Mouse (Mus musculus): ENCODE results near the gene Rnf123. TPM values are rescaled to one million over a fixed set of nuclear protein-coding genes. Genes with fewer than 3 reads are reported as not detected.
A peak's percentile ranks its signal among the peaks of the same experiment; 100 is the strongest.
"Not testable (repeated sequence)": the region's sequence is repeated elsewhere in the genome, so short reads cannot be mapped to it uniquely, and the experiment has no call there.

Rnf123 gene
- total RNA-seq, 2 experiments from 2014 or later: 84.9 to 86.8 TPM

- no peak for DNase-seq (ENCODE audit: low spot score in 2 of 2)
Measured at GRCm38 (mm10) chr9:108046582-108046981, 36.6 kb downstream of the Rnf123 start.

GRCm38 (mm10) chr9:108044751-108045492 lies 38.2 kb downstream of the Rnf123 start:
- DNase-seq (ENCODE audit: low spot score in 2 of 2): no peak

DNA sequence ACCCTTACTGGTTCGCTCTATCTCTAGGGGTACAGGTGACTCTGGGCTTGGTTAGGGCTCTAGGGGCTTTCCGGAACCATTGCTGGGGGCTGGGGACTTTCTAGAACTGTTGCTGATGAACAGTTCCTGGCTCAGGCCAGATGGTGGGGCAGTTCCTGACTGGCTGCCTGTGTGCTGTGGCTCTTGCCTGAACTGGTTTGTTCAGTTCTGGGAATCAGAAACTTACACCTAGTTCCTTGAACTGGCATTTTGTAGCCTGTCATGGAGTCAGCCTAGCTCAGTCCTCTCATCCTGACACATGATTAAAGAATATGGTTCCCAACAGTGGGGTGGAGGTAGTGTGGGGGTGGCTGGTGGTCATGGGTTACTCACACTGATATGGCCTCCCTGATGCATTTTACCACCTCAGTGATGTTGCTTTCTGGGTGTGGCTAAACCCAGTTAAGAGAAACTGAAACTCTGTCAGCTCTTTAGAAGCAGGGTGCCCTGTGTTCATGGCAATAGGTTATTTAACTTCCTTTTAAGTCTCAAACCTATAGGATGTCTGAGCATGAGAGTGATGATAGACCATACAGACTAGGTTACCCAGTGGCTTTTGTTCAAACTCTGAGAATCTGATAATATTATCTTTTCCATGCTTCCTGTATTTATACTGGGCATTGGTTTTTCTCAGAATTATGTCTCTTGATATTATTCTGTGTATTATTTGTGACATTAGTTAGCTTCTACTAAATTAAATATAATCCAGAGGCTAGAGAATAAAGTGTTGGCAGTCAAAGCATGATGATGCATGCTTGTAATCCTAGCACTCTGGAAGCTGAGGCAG lies 47.6 kb downstream of the Rnf123 start:
- no peak for DNase-seq (ENCODE audit: low spot score in 2 of 2)

- no peak for DNase-seq (ENCODE audit: low spot score in 2 of 2)
Measured at GRCm38 (mm10) chr9:108032126-108032525, 51.0 kb downstream of the Rnf123 start.

DNA sequence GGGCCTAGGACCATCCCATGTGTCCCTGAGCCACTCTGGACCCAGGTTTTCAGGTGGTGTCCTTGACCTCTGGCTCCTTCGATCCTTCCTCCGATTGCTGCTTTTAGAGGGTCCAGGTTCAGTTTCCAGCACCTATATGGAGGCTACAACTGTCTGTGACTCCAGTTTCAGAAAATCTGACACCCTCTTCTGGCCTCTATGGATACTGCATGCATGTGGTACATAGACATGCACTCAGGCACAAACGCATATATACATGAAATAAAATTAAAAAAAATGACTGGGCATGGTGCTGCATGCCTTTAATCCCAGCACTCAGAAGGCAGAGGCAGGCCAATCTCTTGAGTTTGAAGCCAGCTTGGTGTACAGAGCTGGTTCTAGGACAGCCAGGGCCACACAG lies 55.3 kb downstream of the Rnf123 start:
- DNase-seq (ENCODE audit: low spot score in 2 of 2): no peak

DNA sequence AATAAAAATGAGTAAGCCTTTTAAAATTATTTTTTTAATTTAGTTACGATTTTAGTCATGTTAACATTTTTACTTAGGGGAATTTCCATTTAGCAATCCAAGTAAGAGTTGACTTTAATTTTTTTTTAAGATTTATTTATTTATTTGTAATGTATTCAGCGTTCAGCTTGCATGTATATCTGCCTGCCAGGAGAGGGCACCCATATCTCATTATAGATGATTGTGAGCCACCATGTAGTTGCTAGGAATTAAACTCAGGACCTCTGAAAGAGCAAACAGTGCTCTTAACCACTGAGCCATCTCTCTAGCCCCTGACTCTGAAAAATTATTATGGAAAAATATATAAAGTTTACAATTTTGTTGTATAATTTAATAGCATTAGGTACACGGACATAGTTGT lies 56.6 kb downstream of the Rnf123 start:
- DNase-seq (ENCODE audit: low spot score in 2 of 2): no peak

DNA sequence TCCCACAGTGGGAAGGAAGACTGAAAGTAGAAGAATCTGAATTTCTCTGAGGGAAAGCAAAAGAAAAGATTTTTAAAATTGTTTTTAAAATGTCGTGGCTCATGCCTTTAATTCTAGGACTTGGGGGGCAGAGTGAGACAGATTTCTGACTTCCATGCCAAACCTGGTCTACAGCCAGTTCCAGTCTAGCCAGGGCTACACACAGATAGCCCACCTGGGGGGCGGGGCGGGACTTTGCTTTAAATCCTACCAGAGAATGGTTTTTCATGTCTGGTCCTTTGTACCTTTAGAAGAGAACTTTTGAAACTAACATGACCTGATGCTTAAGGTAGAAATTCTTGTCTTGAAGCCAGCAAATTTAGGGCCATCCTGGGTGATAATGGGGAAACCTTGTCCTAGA lies 59.9 kb downstream of the Rnf123 start:
- DNase-seq (ENCODE audit: low spot score in 2 of 2): no peak

DNA sequence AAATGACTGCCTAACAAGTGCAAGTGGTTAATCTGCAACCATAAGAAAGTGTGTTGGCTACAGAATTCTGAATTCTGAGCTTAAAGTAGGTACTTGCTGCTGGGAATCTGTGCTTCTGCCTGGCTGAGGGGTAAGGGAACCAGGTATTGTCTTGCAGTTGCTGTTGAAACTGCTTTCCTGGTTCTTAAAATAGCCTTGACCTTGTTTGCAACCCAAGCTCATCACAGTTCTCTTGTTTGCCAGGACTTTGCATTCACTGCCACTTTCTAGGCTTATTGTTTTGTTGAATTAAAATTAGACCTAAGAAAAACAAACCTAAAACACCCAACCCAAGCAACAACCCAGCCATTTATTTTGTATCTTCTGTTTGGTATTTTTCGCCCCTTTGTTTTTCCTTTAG lies 62.4 kb downstream of the Rnf123 start:
- DNase-seq (ENCODE audit: low spot score in 2 of 2): no peak

DNA sequence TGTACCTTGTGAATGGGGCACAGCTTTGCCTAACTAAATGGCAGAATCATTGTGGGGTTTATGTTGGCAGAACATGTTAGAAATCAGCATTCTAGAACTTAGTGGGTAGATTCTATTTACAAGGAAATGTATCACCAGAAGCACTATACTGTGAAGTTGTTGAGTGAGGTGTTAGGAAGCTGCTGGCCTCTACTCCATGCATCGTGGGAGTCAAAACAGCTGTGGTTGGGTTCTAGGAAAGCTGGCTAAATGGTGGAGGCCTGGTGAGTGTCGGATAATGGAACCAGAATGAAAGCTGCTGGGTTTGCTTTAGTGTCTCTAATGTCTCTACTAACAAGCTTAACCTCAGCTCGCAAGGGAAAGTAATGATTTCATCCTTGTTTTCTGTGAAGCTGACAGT lies 66.0 kb downstream of the Rnf123 start:
- DNase-seq (ENCODE audit: low spot score in 2 of 2): no peak

DNA sequence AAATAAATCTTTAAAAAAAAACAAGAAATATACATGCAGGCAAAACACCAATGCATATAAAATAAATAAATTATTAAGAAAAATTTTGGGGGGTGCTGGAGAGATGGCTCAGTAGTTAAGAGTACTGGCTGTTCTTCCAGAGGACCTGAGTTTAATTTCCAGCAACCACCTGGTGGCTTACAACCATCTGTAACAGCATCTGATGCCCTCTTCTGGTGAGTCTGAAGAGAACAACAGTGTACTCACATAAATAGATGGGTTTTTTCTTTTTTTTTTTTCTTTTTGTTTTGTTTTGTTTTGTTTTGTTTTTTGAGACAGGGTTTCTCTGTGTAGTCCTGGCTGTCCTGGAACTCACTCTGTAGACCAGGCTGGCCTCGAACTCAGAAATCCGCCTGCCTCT lies 69.6 kb downstream of the Rnf123 start:
- DNase-seq (ENCODE audit: low spot score in 2 of 2): not testable (repeated sequence)

DNA sequence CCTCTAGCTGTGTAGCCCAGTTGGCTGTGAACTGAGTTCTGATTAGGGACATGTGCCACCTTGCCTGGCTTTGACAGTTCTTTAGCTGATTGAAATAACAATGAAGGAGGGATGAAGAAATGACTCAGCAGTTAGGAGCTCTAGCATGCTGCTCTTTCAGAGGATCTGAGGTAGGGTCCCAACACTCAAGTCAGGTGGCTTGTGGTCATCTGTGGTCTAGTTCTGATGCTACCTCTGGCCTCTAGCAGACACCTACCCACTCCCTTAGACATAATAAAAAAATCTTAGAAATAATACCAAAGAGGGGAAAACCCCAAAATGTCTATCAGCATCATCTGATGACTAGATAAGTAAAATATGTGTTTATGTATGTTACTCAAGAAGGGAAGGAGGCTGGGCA lies 72.8 kb downstream of the Rnf123 start:
- no peak for DNase-seq (ENCODE audit: low spot score in 2 of 2)

DNA sequence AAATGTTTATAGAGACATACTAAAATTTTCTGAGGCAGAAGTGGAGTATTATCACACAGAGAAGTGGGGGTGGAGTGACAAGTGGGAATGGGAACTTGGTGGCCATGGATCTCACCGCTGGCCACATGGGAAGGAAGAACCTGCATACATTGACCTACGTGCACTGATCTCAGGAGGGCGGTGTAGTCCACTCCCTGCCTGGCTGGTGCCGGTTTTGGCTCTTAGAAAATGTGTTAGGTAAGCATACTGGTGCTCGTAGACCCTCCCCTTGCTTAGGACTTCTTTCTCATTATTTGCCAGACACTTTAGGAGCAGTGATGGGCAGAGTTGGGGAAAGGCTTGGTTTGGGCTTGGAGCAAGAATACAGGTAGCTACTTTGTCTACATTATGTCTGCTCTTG lies 75.1 kb downstream of the Rnf123 start:
- DNase-seq (ENCODE audit: low spot score in 2 of 2): no peak

DNA sequence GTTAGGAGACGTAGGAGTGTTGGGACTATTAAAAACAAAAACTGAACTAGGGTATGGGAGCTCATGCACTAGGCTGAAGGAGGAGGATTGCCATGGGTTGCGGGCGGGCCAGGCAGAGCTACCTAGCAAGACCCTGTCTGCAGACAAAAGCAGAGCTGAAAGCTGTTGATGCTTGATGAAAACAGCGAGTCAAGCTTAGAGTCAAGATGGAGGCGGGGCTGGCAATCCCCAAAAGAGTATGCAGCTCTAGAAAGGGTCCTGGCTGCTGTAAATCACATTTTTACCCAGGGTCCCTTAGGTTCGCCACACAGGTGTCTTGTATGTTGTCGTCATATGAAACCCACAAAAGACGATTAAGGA lies 79.6 kb downstream of the Rnf123 start:
- peak in 1 of 2 experiments; percentile 17 for DNase-seq (ENCODE audit: low spot score in 2 of 2)

DNA sequence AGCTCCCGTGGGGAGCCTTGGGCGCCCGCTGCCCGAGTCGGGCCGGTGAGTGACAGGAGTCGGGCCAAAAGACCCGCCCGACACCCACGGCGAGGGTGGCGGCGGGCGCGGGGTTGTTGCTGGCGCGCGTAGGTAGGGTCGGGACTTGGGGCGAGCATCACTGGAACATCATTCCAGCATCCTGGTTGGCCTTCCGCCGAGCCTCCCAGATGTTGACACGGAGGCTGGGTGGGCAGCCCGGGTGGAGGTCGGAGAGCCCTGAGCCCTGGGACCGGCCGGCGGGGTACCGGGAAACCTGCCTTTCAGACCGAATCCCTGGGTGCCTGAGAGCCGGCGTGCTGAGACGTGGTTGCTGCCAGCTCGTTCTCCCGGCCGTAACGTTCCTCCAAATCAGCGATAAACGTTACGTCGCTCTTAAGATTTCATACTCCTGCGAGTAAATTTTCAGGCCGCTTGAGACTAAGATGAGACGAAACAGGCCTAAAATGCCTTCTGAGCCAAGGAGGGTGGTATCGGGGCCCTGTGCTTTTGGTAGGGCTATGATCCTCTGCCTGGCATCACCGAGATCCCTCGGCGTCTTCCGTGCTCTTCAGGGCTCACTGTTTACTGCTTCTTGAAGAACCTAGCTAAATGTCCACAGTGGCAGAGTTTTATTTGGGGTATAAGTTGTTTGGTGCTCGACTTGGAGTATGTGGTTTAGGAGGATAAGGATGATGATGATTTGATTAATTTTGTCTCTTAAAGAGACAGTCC lies 80.2 kb downstream of the Rnf123 start:
- no peak for DNase-seq (ENCODE audit: low spot score in 2 of 2)

DNA sequence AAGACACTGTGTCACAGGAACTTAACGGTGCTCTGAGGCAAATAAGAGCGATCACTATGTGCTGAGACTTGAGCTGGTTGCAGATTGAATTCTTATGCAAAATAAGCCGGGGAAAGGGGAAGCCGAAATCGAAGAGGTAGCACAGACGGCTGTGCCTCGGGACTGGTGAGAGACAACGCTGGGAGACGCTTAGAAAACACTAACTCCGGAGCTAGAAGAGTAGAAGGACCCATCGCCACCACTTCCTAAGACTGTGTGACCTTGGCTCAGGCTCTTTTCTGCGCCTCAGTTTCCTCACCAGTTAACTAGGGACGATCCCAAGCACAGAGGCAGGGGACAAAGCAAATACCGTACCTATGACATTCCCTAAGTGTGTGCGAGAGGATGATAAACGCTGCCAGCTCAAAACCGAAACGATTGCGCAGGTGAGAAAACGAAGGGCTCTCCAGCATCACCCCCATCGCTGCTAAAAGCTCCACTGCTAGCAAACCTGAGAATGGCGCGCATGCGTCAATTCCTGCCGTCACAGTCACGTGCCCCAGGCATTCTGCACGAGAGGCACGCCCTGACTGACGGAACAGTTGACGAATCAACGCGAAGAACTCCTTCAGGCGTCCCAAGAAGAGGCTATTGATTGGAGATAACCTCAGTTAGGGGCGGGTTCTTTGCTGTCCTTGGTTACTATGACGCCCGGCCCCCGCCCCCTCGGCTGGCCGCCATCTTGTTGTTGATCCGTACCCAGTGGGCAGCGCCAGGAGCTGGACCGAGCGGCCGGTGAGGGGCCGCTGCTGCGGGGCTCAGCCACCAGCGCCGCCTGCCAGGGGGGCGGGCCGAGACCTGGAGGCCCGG lies 81.0 kb downstream of the Rnf123 start, which contains the start of gene Ip6k1:
Gene Ip6k1, plus strand, starts transcription at position 580 of the 849 bp plus-strand sequence.
- peak; percentile 100 for DNase-seq (ENCODE audit: low spot score in 2 of 2)

Small RNA genes within 50 kb of the gene (microRNA-seq; reads per million reads assigned to microRNA genes)
- 0 to 0.23 reads per million in 2 experiments for gene Gm47303
- 0 reads per million in 2 experiments for gene Mir7088

Other genes starting within 250 kb of the Rnf123 start
- 10 to 100 TPM; 57.7 to 60.2 TPM for gene Rbm6, start 210.1 kb downstream of the Rnf123 start, total RNA-seq (2021)
- 10 to 100 TPM; 17.0 to 20.9 TPM for gene Mon1a, start 195.2 kb downstream of the Rnf123 start, total RNA-seq (2021)
- gene Mst1r, start 176.5 kb downstream of the Rnf123 start, total RNA-seq (2021): 1 to 10 TPM; 1.8 to 2.9 TPM
- not detected for gene Actl11, start 154.9 kb downstream of the Rnf123 start, total RNA-seq (2021)
- gene Camkv, start 147.7 kb downstream of the Rnf123 start, total RNA-seq (2021): 100 to 1,000 TPM; 497 to 516 TPM
- gene Traip, start 133.2 kb downstream of the Rnf123 start, total RNA-seq (2021): 10 to 100 TPM; 22.3 to 23.8 TPM
- gene Uba7, start 107.8 kb downstream of the Rnf123 start, total RNA-seq (2021): 1 to 10 TPM; 2.7 to 3.2 TPM
- 1 to 10 TPM; 1.2 to 1.6 TPM for gene Gm20661, start 100.3 kb downstream of the Rnf123 start, total RNA-seq (2021)
- gene Inka1, start 97.5 kb downstream of the Rnf123 start, total RNA-seq (2021): 10 to 100 TPM in 1 of 2 experiments, 1 to 10 TPM in 1; 9.2 to 11.5 TPM
- gene Cdhr4, start 90.8 kb downstream of the Rnf123 start, total RNA-seq (2021): 1 to 10 TPM; 4.0 TPM
- gene Gm20662, start 87.0 kb downstream of the Rnf123 start, total RNA-seq (2021): 1 to 10 TPM in 1 of 2 experiments, not detected in 1; 1.1 TPM
- 100 to 1,000 TPM; 178 to 188 TPM for gene Ip6k1, start 80.8 kb downstream of the Rnf123 start, total RNA-seq (2021)
- gene Gmppb, start 34.1 kb downstream of the Rnf123 start, total RNA-seq (2021): 10 to 100 TPM; 14.7 to 17.5 TPM
- gene Amigo3, start 30.2 kb downstream of the Rnf123 start, total RNA-seq (2021): 1 to 10 TPM; 2.2 to 2.8 TPM
- not detected for gene Mst1, start 2.9 kb downstream of the Rnf123 start, total RNA-seq (2021)
- 10 to 100 TPM; 39.4 to 42.8 TPM for gene Apeh, start 11.3 kb upstream of the Rnf123 start, total RNA-seq (2021)
- gene Bsn, start 107.0 kb upstream of the Rnf123 start, total RNA-seq (2021): 100 to 1,000 TPM; 203 to 219 TPM
- 100 to 1,000 TPM; 119 to 120 TPM for gene Dag1, start 180.6 kb upstream of the Rnf123 start, total RNA-seq (2021)
- gene Nicn1, start 207.1 kb upstream of the Rnf123 start, total RNA-seq (2021): 10 to 100 TPM; 85.7 to 86.1 TPM
- 10 to 100 TPM; 27.1 to 27.9 TPM for gene Amt, start 213.5 kb upstream of the Rnf123 start, total RNA-seq (2021)
- 100 to 1,000 TPM; 189 to 198 TPM for gene Rhoa, start 222.8 kb upstream of the Rnf123 start, total RNA-seq (2021)
- gene Tcta, start 222.8 kb upstream of the Rnf123 start, total RNA-seq (2021): 10 to 100 TPM; 45.3 to 46.8 TPM